12 mouse cellular contexts compared by ENCODE assay signal in the genomic region with DNA sequence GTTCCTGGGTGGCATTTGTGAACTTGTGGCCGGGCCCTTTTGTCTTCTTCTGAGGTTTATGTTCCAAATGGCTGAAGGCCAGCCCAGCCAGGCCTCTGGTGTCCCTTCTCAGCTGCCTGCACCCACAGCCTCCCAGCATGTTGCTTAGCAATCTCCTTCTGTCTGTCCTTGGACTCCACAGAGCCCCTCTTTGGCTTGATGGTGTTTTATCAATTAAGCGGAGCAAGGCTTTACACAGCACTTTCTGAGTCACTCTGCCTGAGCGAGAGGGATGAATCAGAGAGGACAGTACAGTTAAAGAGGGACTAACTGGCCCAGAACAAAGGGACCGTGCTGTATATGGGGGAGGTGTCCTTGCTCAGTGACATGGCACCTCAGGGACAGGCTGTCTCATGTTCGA. TPM values are rescaled to one million over a fixed set of nuclear protein-coding genes. Genes with fewer than 3 reads are reported as not detected.
DNase-seq lines count a peak whose midpoint lies in the region; ATAC-seq and TF ChIP-seq lines count a peak whose summit lies in the region.
"Had no signal": no experiment of that assay in that cellular context is flagged by ENCODE, and none has a peak within 500 bp of the region (broad histone marks: within the 10 kb centered on the region; RNA-seq: fewer than 3 reads in every experiment).

No protein-coding gene starts in this region.

- no peaks in the 10 kb centered on the region for H3K27me3 ChIP-seq in stomach, embryonic 15.5 days (replicated peaks)
- no peaks in the 10 kb centered on the region for H3K27me3 ChIP-seq in stomach, postnatal 0 days (ENCODE audit: control insufficient read depth, insufficient read depth, low read length)
- H3K27me3 ChIP-seq in hindbrain, embryonic 14.5 days (ENCODE audit: control insufficient read depth, insufficient read depth, low read length), result no peaks in the 10 kb centered on the region

- no peak overlapping the region for H3K4me2 ChIP-seq in stomach, embryonic 15.5 days
- no peak overlapping the region for H3K4me2 ChIP-seq in stomach, postnatal 0 days (replicated peaks; ENCODE audit: low read depth)
- H3K4me2 ChIP-seq in hindbrain, embryonic 14.5 days (replicated peaks), result no peak overlapping the region

- no peak overlapping the region for H3K9ac ChIP-seq in stomach, embryonic 15.5 days
- no peak overlapping the region for H3K9ac ChIP-seq in stomach, postnatal 0 days (ENCODE audit: low read length)
- H3K9ac ChIP-seq in hindbrain, embryonic 14.5 days, result no peak overlapping the region
- H3K9ac ChIP-seq: liver, postnatal 0 days had no signal

- no peak for TF ChIP-seq CTCF in stomach, postnatal 0 days (IDR thresholded peaks at IDR 0.05; ENCODE audit: low read depth)

- H3K27ac ChIP-seq in stomach, embryonic 15.5 days, result no peak overlapping the region
- H3K27ac ChIP-seq in stomach, postnatal 0 days (replicated peaks), result no peak overlapping the region
- no peak overlapping the region for H3K27ac ChIP-seq in hindbrain, embryonic 14.5 days

- WGBS in stomach, embryonic 15.5 days, result 47% methylated on average over 5 of the region's 5 CpGs
- 40% methylated on average over 5 of the region's 5 CpGs for WGBS in stomach, postnatal 0 days
- 57% methylated on average over 5 of the region's 5 CpGs for WGBS in hindbrain, embryonic 14.5 days

- DNase-seq in kidney, postnatal 4 days, result peak; percentile 26 to 40
- DNase-seq in kidney, adult 8-10 months, result no peak
- DNase-seq in stomach, postnatal 0 days (ENCODE audit: low spot score), result no peak
- DNase-seq in hindbrain, embryonic 14.5 days (ENCODE audit: low spot score), result no peak
- no peak for DNase-seq in thymus, postnatal 0 days (ENCODE audit: low spot score)
- DNase-seq in spleen, postnatal 10 days (ENCODE audit: low spot score in 2 of 2), result no peak
- DNase-seq: liver, postnatal 0 days; thymus, postnatal 4 days had no signal

- H3K4me1 ChIP-seq in stomach, embryonic 15.5 days, result 0 out of 2 replicates have a peak, but pooled peaks cover 4% of the 10 kb centered on the region
- H3K4me1 ChIP-seq in stomach, postnatal 0 days (replicated peaks; ENCODE audit: control insufficient read depth, insufficient read depth), result peaks cover 6% of the 10 kb centered on the region; the same call in 1 of the 2 replicates
- H3K4me1 ChIP-seq in hindbrain, embryonic 14.5 days (replicated peaks; ENCODE audit: control insufficient read depth, insufficient read depth, low read length), result peaks cover 22% of the 10 kb centered on the region

- ATAC-seq in stomach, embryonic 15.5 days (ENCODE audit: insufficient read depth, low FRiP score, low read depth), result peak; percentile 50; the same call in 1 of the 2 replicates
- no peak; the same call in 1 of the 2 replicates for ATAC-seq in stomach, postnatal 0 days (ENCODE audit: low FRiP score, low TSS enrichment)
- peak; percentile 61; the same call in 1 of the 2 replicates for ATAC-seq in hindbrain, embryonic 14.5 days (ENCODE audit: low FRiP score)
- no peak for ATAC-seq in megakaryocyte-erythroid progenitor cell, adult 5-6 weeks (replicated peaks; ENCODE audit: low FRiP score, low TSS enrichment, poor library complexity, severe bottlenecking)
- ATAC-seq: liver, postnatal 0 days had no signal

- H3K36me3 ChIP-seq in stomach, embryonic 15.5 days, result no peaks in the 10 kb centered on the region
- H3K36me3 ChIP-seq in stomach, postnatal 0 days (ENCODE audit: control insufficient read depth, insufficient read depth, low read length), result no peaks in the 10 kb centered on the region
- no peaks in the 10 kb centered on the region for H3K36me3 ChIP-seq in hindbrain, embryonic 14.5 days (replicated peaks; ENCODE audit: control insufficient read depth, insufficient read depth)

- no peak for TF ChIP-seq EP300 in stomach, postnatal 0 days (optimal IDR thresholded peaks at IDR 0.05)

- H3K9me3 ChIP-seq in stomach, embryonic 15.5 days, result no peaks in the 10 kb centered on the region
- no peaks in the 10 kb centered on the region for H3K9me3 ChIP-seq in stomach, postnatal 0 days (ENCODE audit: control insufficient read depth, low read length)
- no peaks in the 10 kb centered on the region for H3K9me3 ChIP-seq in hindbrain, embryonic 14.5 days (ENCODE audit: control insufficient read depth, low read length)

- H3K4me3 ChIP-seq in stomach, embryonic 15.5 days (replicated peaks), result no peak overlapping the region
- H3K4me3 ChIP-seq in stomach, postnatal 0 days (ENCODE audit: low read depth, low read length), result no peak overlapping the region
- no peak overlapping the region for H3K4me3 ChIP-seq in hindbrain, embryonic 14.5 days (replicated peaks; ENCODE audit: low read length)

RNA-seq across cellular contexts. Expression of a gene that starts 22.0 kb away (rescaled TPM):
- not detected in 2 replicates for polyA plus RNA-seq in stomach, embryonic 15.5 days (2015; fragmentation: Nextera tagmentation; extraction: Ambion mirVana)
- polyA plus RNA-seq in stomach, postnatal 0 days (2015; fragmentation: Nextera tagmentation; extraction: Ambion mirVana), result not detected in 2 replicates
- polyA plus RNA-seq in hindbrain, embryonic 14.5 days (2014; fragmentation: Nextera tagmentation; extraction: Ambion mirVana), result not detected in 2 replicates
- polyA plus RNA-seq in thymus, postnatal 0 days (2015; fragmentation: Nextera tagmentation; extraction: Ambion mirVana), result not detected in 2 replicates
- not detected in 2 replicates for total RNA-seq in megakaryocyte-erythroid progenitor cell, adult 5-6 weeks (2014; fragmentation: Nextera tagmentation)
- not detected in 2 replicates for total RNA-seq in megakaryocyte-erythroid progenitor cell, adult 5-6 weeks (2017)
- total RNA-seq: left cerebral cortex, adult 18-20 months had no signal
- polyA plus RNA-seq: heart, postnatal 0 days; liver, postnatal 0 days had no signal

Comparison
In these comparisons a context has a peak if more than half of its experiments do, and no peak if none do; other contexts are left out.
1. DNase-seq: peak in kidney, postnatal 4 days (2 of 2); none in kidney, adult 8-10 months (0 of 2), stomach, postnatal 0 days (single experiment), hindbrain, embryonic 14.5 days (single experiment), thymus, postnatal 0 days (single experiment) and spleen, postnatal 10 days (0 of 2).
2. ATAC-seq: peak in stomach, embryonic 15.5 days (single experiment) and hindbrain, embryonic 14.5 days (single experiment); none in stomach, postnatal 0 days (single experiment) and megakaryocyte-erythroid progenitor cell, adult 5-6 weeks (single experiment).